In the genomic region with DNA sequence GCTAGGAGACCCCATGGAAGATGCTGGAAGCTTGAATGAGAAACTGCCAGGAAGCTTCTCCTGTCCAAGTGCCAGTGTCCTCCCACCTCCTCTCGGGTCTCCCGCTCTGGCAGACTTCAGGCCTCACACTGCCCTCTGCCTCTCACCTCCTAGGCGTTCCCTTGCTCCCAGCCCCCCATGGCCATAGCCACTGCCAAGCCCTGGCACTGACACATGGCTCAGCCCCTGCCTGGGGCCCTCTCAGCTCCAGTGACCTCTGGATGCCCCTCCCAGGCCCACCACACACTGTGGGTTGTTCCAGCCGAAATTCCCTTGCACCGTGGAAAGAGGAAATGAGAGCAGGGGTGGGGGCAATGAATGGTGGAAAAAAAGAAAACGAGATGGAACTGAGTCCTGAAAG, we compare ENCODE assay signal across 25 mouse cellular contexts.
A peak's percentile ranks its signal among the peaks of the same experiment; 100 is the strongest.
DNase-seq lines count a peak whose midpoint lies in the region; ATAC-seq and TF ChIP-seq lines count a peak whose summit lies in the region.
"Had no signal": no experiment of that assay in that cellular context is flagged by ENCODE, and none has a peak within 500 bp of the region (broad histone marks: within the 10 kb centered on the region; RNA-seq: fewer than 3 reads in every experiment).

No protein-coding gene starts in this region.

- no peak for DNase-seq in embryonic facial prominence, embryonic 10.5 days (ENCODE audit: low spot score)
- DNase-seq in hindbrain, embryonic 14.5 days (ENCODE audit: low spot score): no peak
- DNase-seq in embryonic facial prominence, embryonic 14.5 days (ENCODE audit: low spot score): peak; percentile 71
- peak; percentile 40 for DNase-seq in limb, embryonic 14.5 days (ENCODE audit: low spot score)
- no peak for DNase-seq in adrenal gland, postnatal 25 days
- DNase-seq: adrenal gland, postnatal 10 days; cerebellum, adult 11 months; cerebellum, adult 9-11 months; gastrocnemius, postnatal 25 days; kidney, adult 11 months; kidney, postnatal 14 days; lung, embryonic 14.5 days; lung, postnatal 14 days; right cerebral cortex, postnatal 4 days; thymus, adult 18-20 months; thymus, postnatal 25 days had no signal

- no peak overlapping the region for H3K4me2 ChIP-seq in embryonic facial prominence, embryonic 13.5 days
- H3K4me2 ChIP-seq in hindbrain, embryonic 15.5 days: no peak overlapping the region
- no peak overlapping the region for H3K4me2 ChIP-seq in hindbrain, embryonic 14.5 days (replicated peaks)
- no peak overlapping the region for H3K4me2 ChIP-seq in embryonic facial prominence, embryonic 14.5 days (ENCODE audit: low read depth, low read length)
- no peak overlapping the region for H3K4me2 ChIP-seq in limb, embryonic 14.5 days (replicated peaks; ENCODE audit: low read depth, low read length, severe bottlenecking)
- H3K4me2 ChIP-seq: liver, embryonic 15.5 days; lung, embryonic 14.5 days; midbrain, embryonic 15.5 days had no signal

- no peak overlapping the region for H3K4me3 ChIP-seq in embryonic facial prominence, embryonic 13.5 days
- H3K4me3 ChIP-seq in embryonic facial prominence, embryonic 10.5 days: no peak overlapping the region
- H3K4me3 ChIP-seq in hindbrain, embryonic 15.5 days: no peak overlapping the region
- no peak overlapping the region for H3K4me3 ChIP-seq in hindbrain, embryonic 14.5 days (replicated peaks; ENCODE audit: low read length)
- H3K4me3 ChIP-seq in embryonic facial prominence, embryonic 14.5 days (ENCODE audit: low read depth, low read length): no peak overlapping the region
- H3K4me3 ChIP-seq in limb, embryonic 14.5 days (replicated peaks; ENCODE audit: low read length): no peak overlapping the region
- H3K4me3 ChIP-seq: left cerebral cortex, adult 2 months; liver, embryonic 15.5 days; midbrain, embryonic 15.5 days had no signal

- H3K9me3 ChIP-seq in embryonic facial prominence, embryonic 13.5 days: no peaks in the 10 kb centered on the region
- no peaks in the 10 kb centered on the region for H3K9me3 ChIP-seq in embryonic facial prominence, embryonic 10.5 days
- no peaks in the 10 kb centered on the region for H3K9me3 ChIP-seq in hindbrain, embryonic 15.5 days
- H3K9me3 ChIP-seq in hindbrain, embryonic 14.5 days (ENCODE audit: control insufficient read depth, low read length): no peaks in the 10 kb centered on the region
- no peaks in the 10 kb centered on the region for H3K9me3 ChIP-seq in embryonic facial prominence, embryonic 14.5 days (ENCODE audit: control insufficient read depth, low read length)
- no peaks in the 10 kb centered on the region for H3K9me3 ChIP-seq in limb, embryonic 14.5 days (ENCODE audit: control insufficient read depth, low read length)
- H3K9me3 ChIP-seq: G1E; liver, embryonic 15.5 days; midbrain, embryonic 15.5 days had no signal

- WGBS in embryonic facial prominence, embryonic 13.5 days: 44% methylated on average over 6 of the region's 6 CpGs
- WGBS in embryonic facial prominence, embryonic 10.5 days: 59% methylated on average over 6 of the region's 6 CpGs
- 52% methylated on average over 6 of the region's 6 CpGs for WGBS in hindbrain, embryonic 15.5 days
- 58% methylated on average over 6 of the region's 6 CpGs for WGBS in hindbrain, embryonic 14.5 days
- 38% methylated on average over 6 of the region's 6 CpGs for WGBS in embryonic facial prominence, embryonic 14.5 days
- 35% methylated on average over 6 of the region's 6 CpGs for WGBS in limb, embryonic 14.5 days

- H3K27ac ChIP-seq in embryonic facial prominence, embryonic 13.5 days: no peak overlapping the region
- H3K27ac ChIP-seq in embryonic facial prominence, embryonic 10.5 days (replicated peaks): no peak overlapping the region
- no peak overlapping the region for H3K27ac ChIP-seq in hindbrain, embryonic 15.5 days (replicated peaks)
- H3K27ac ChIP-seq in hindbrain, embryonic 14.5 days: no peak overlapping the region
- no peak overlapping the region for H3K27ac ChIP-seq in embryonic facial prominence, embryonic 14.5 days (replicated peaks; ENCODE audit: low read depth, low read length)
- no peak overlapping the region for H3K27ac ChIP-seq in limb, embryonic 14.5 days (replicated peaks; ENCODE audit: low read depth, low read length)
- H3K27ac ChIP-seq: left cerebral cortex, adult 2 months; liver, embryonic 15.5 days; midbrain, embryonic 15.5 days; stomach, postnatal 0 days had no signal

- TF ChIP-seq POLR2A in limb, embryonic 14.5 days (IDR thresholded peaks at IDR 0.05; ENCODE audit: borderline replicate concordance, extremely low read depth, insufficient read depth, insufficient read length): no peak

- ATAC-seq in embryonic facial prominence, embryonic 13.5 days (ENCODE audit: insufficient number of reproducible peaks, insufficient read depth, low FRiP score, low TSS enrichment, low read depth): peak; percentile 64; the same call in 1 of the 2 replicates
- ATAC-seq in hindbrain, embryonic 15.5 days (ENCODE audit: low FRiP score, low read depth): peak; percentile 42; the same call in 1 of the 2 replicates
- no peak for ATAC-seq in hindbrain, embryonic 14.5 days (ENCODE audit: low FRiP score)
- peak; percentile 76 for ATAC-seq in embryonic facial prominence, embryonic 14.5 days (ENCODE audit: low read depth)
- ATAC-seq in limb, embryonic 14.5 days (ENCODE audit: low FRiP score, low read depth): peak; percentile 37; the same call in 1 of the 2 replicates
- ATAC-seq: forebrain, embryonic 14.5 days; inflammation-experienced regulatory T-cells, adult 6 months; midbrain, embryonic 15.5 days had no signal

- no peak overlapping the region for H3K9ac ChIP-seq in embryonic facial prominence, embryonic 13.5 days
- no peak overlapping the region for H3K9ac ChIP-seq in hindbrain, embryonic 15.5 days
- H3K9ac ChIP-seq in hindbrain, embryonic 14.5 days: no peak overlapping the region
- no peak overlapping the region for H3K9ac ChIP-seq in embryonic facial prominence, embryonic 14.5 days (ENCODE audit: low read depth, low read length)
- H3K9ac ChIP-seq in limb, embryonic 14.5 days (ENCODE audit: low read depth, low read length, severe bottlenecking): no peak overlapping the region
- H3K9ac ChIP-seq: liver, embryonic 15.5 days; lung, embryonic 14.5 days; midbrain, embryonic 15.5 days had no signal

- no peaks in the 10 kb centered on the region for H3K36me3 ChIP-seq in embryonic facial prominence, embryonic 13.5 days
- H3K36me3 ChIP-seq in embryonic facial prominence, embryonic 10.5 days (replicated peaks): no peaks in the 10 kb centered on the region
- H3K36me3 ChIP-seq in hindbrain, embryonic 15.5 days: no peaks in the 10 kb centered on the region
- no peaks in the 10 kb centered on the region for H3K36me3 ChIP-seq in hindbrain, embryonic 14.5 days (replicated peaks; ENCODE audit: control insufficient read depth, insufficient read depth)
- H3K36me3 ChIP-seq in embryonic facial prominence, embryonic 14.5 days (ENCODE audit: control insufficient read depth, insufficient read depth, low read length): no peaks in the 10 kb centered on the region
- no peaks in the 10 kb centered on the region for H3K36me3 ChIP-seq in limb, embryonic 14.5 days (ENCODE audit: control insufficient read depth, insufficient read depth, low read length)
- H3K36me3 ChIP-seq: G1E; liver, embryonic 15.5 days; midbrain, embryonic 15.5 days had no signal

- no peaks in the 10 kb centered on the region for H3K27me3 ChIP-seq in embryonic facial prominence, embryonic 13.5 days
- H3K27me3 ChIP-seq in embryonic facial prominence, embryonic 10.5 days (replicated peaks; ENCODE audit: low read depth, poor library complexity, severe bottlenecking): peaks cover 5% of the 10 kb centered on the region; the same call in 1 of the 2 replicates
- no peaks in the 10 kb centered on the region for H3K27me3 ChIP-seq in hindbrain, embryonic 15.5 days
- H3K27me3 ChIP-seq in hindbrain, embryonic 14.5 days (ENCODE audit: control insufficient read depth, insufficient read depth, low read length): no peaks in the 10 kb centered on the region
- H3K27me3 ChIP-seq in embryonic facial prominence, embryonic 14.5 days (replicated peaks; ENCODE audit: control insufficient read depth, insufficient read depth, low read length): no peaks in the 10 kb centered on the region
- H3K27me3 ChIP-seq in limb, embryonic 14.5 days (ENCODE audit: control insufficient read depth, insufficient read depth, low read length): no peaks in the 10 kb centered on the region
- H3K27me3 ChIP-seq: midbrain, embryonic 15.5 days had no signal

- H3K4me1 ChIP-seq in embryonic facial prominence, embryonic 13.5 days: peaks cover 21% of the 10 kb centered on the region
- peaks cover 4% of the 10 kb centered on the region for H3K4me1 ChIP-seq in embryonic facial prominence, embryonic 10.5 days
- no peaks in the 10 kb centered on the region for H3K4me1 ChIP-seq in hindbrain, embryonic 15.5 days (replicated peaks)
- H3K4me1 ChIP-seq in hindbrain, embryonic 14.5 days (replicated peaks; ENCODE audit: control insufficient read depth, insufficient read depth, low read length): no peaks in the 10 kb centered on the region
- peaks cover 10% of the 10 kb centered on the region for H3K4me1 ChIP-seq in embryonic facial prominence, embryonic 14.5 days (ENCODE audit: control insufficient read depth, insufficient read depth, low read length)
- peaks cover 6% of the 10 kb centered on the region; the same call in 1 of the 2 replicates for H3K4me1 ChIP-seq in limb, embryonic 14.5 days (ENCODE audit: control insufficient read depth, insufficient read depth, low read length)
- H3K4me1 ChIP-seq: liver, embryonic 15.5 days; midbrain, embryonic 15.5 days had no signal

Comparison
In these comparisons a context has a peak if more than half of its experiments do, and no peak if none do; other contexts are left out.
1. DNase-seq: peak in embryonic facial prominence, embryonic 14.5 days (single experiment) and limb, embryonic 14.5 days (single experiment); none in embryonic facial prominence, embryonic 10.5 days (single experiment), hindbrain, embryonic 14.5 days (single experiment) and adrenal gland, postnatal 25 days (single experiment).